In the genomic region with DNA sequence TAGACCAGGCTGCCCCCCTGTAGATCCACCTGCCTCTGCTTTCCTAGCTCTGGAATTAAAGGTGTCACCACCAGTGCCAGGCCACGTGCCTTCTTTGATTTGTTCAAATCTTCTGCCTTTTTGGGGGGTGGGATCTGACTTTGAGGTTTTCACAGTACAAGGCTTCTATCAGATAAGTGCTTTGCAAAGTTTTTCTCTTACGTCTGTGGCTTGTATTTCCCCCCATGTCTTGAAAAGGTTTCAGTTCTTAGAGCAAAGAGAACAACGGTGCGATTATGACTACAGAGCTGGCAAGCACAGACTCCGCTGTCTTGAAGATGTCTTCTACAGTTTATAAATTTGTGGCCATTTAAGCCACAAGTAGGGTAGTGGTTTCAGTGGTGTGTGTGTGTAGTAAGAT, we compare ENCODE assay signal across 25 mouse cellular contexts. TPM values are rescaled to one million over a fixed set of nuclear protein-coding genes. Genes with fewer than 3 reads are reported as not detected.
A peak's percentile ranks its signal among the peaks of the same experiment; 100 is the strongest.
DNase-seq lines count a peak whose midpoint lies in the region; ATAC-seq and TF ChIP-seq lines count a peak whose summit lies in the region.
"Had no signal": no experiment of that assay in that cellular context is flagged by ENCODE, and none has a peak within 500 bp of the region (broad histone marks: within the 10 kb centered on the region; RNA-seq: fewer than 3 reads in every experiment).

No protein-coding gene starts in this region.

- H3K27me3 ChIP-seq in thymus, adult 2 months (ENCODE audit: control insufficient read depth, insufficient read depth, low read length): no peaks in the 10 kb centered on the region
- H3K27me3 ChIP-seq: heart, embryonic 12.5 days; heart, embryonic 15.5 days; hindbrain, embryonic 13.5 days; intestine, embryonic 15.5 days had no signal

- 5% methylated on average over 5 of the region's 5 CpGs for WGBS in thymus, adult 2 months

- no peak overlapping the region for H3K4me3 ChIP-seq in thymus, adult 2 months (ENCODE audit: control insufficient read depth, insufficient read depth, low read length)
- H3K4me3 ChIP-seq: forebrain, embryonic 10.5 days; heart, embryonic 12.5 days; heart, embryonic 15.5 days; hindbrain, embryonic 10.5 days; hindbrain, embryonic 13.5 days; intestine, embryonic 15.5 days had no signal

- intact Hi-C loops in left cerebral cortex, postnatal 14 days (cut with DNase I): no loop called here

- peak; percentile 25 for DNase-seq in thymus, adult 2 months
- DNase-seq in thymus, adult 18-20 months: no peak
- peak; percentile 79 for DNase-seq in induced T-regulatory cell, adult 2 months (ENCODE audit: low read depth)
- DNase-seq in thymus, postnatal 14 days: peak; percentile 34
- no peak for DNase-seq in left cerebral cortex, postnatal 14 days (ENCODE audit: low spot score in 2 of 2)
- DNase-seq in right cerebral cortex, adult 18-20 months: no peak
- DNase-seq in cerebellum, adult 9-11 months: no peak
- DNase-seq: adrenal gland, adult 2 months; adrenal gland, postnatal 25 days; cerebellum, adult 11-12 months; cerebellum, adult 8-10 months; cerebellum, postnatal 14 days; gastrocnemius, postnatal 25 days; heart, adult 18-20 months; heart, postnatal 10 days; heart, postnatal 36 days had no signal

- peak overlapping the region; percentile 12; the same call in 1 of the 2 replicates for H3K27ac ChIP-seq in thymus, adult 2 months (ENCODE audit: control insufficient read depth, insufficient read depth, low read length)
- H3K27ac ChIP-seq: forebrain, embryonic 10.5 days; heart, embryonic 15.5 days; hindbrain, embryonic 10.5 days; hindbrain, embryonic 13.5 days; hindbrain, postnatal 0 days; intestine, embryonic 15.5 days had no signal

- H3K36me3 ChIP-seq in thymus, adult 2 months (ENCODE audit: control insufficient read depth, insufficient read depth, low read length): no peaks in the 10 kb centered on the region

- H3K4me1 ChIP-seq in thymus, adult 2 months (replicated peaks; ENCODE audit: control insufficient read depth, insufficient read depth, low read length): peaks cover 27% of the 10 kb centered on the region
- H3K4me1 ChIP-seq: forebrain, embryonic 10.5 days; hindbrain, embryonic 10.5 days; hindbrain, embryonic 13.5 days; intestine, embryonic 15.5 days had no signal

- peak; percentile 22 for ATAC-seq in CD4-positive, CD25-positive, alpha-beta regulatory T cell, adult 4 months
- ATAC-seq: forebrain, embryonic 14.5 days; hindbrain, postnatal 0 days; intestine, embryonic 15.5 days had no signal

- no peak for TF ChIP-seq CTCF in thymus, adult 2 months (IDR thresholded peaks at IDR 0.05; ENCODE audit: borderline replicate concordance, control insufficient read depth, extremely low read depth, insufficient read depth, low read length, poor library complexity)

- TF ChIP-seq POLR2A in thymus, adult 2 months (IDR thresholded peaks at IDR 0.05; ENCODE audit: control insufficient read depth, extremely low read depth, insufficient read depth, low read length, poor library complexity): no peak

RNA-seq across cellular contexts. Expression of a gene that starts 13.8 kb away (rescaled TPM):
- polyA plus RNA-seq in thymus, adult 2 months (2012; rRNA removed): 44.6 and 45.4 TPM in 2 replicates
- 10 to 100 TPM; 23.8 to 25.2 TPM for polyA plus RNA-seq in CD4-positive, CD25-positive, alpha-beta regulatory T cell, adult 4 months (2017; shearing (Covaris generic))
- 10 to 100 TPM; 30.0 to 30.7 TPM for total RNA-seq in left cerebral cortex, postnatal 14 days (2021)

RNA-seq across cellular contexts. Expression of a gene that starts 29.8 kb away (rescaled TPM):
- polyA plus RNA-seq in thymus, adult 2 months (2012; rRNA removed): 29.3 and 34.4 TPM in 2 replicates
- 10 to 100 TPM; 20.2 to 23.1 TPM for polyA plus RNA-seq in CD4-positive, CD25-positive, alpha-beta regulatory T cell, adult 4 months (2017; shearing (Covaris generic))
- 1 to 10 TPM; 4.4 to 4.5 TPM for total RNA-seq in left cerebral cortex, postnatal 14 days (2021)

RNA-seq across cellular contexts. Expression of a gene that starts 29.9 kb away (rescaled TPM):
- 30.2 and 30.8 TPM in 2 replicates for polyA plus RNA-seq in thymus, adult 2 months (2012; rRNA removed)
- polyA plus RNA-seq in CD4-positive, CD25-positive, alpha-beta regulatory T cell, adult 4 months (2017; shearing (Covaris generic)): 10 to 100 TPM in 1 of 2 experiments, 1 to 10 TPM in 1; 9.4 to 11.9 TPM
- 10 to 100 TPM; 14.3 to 17.4 TPM for total RNA-seq in left cerebral cortex, postnatal 14 days (2021)

RNA-seq across cellular contexts. Expression of a gene that starts 50.3 kb away (rescaled TPM):
- polyA plus RNA-seq in thymus, adult 2 months (2012; rRNA removed): 42.5 and 43.9 TPM in 2 replicates
- 10 to 100 TPM; 41.1 to 62.2 TPM for polyA plus RNA-seq in CD4-positive, CD25-positive, alpha-beta regulatory T cell, adult 4 months (2017; shearing (Covaris generic))
- total RNA-seq in left cerebral cortex, postnatal 14 days (2021): 100 to 1,000 TPM; 118 to 120 TPM

Comparison
In these comparisons a context has a peak if more than half of its experiments do, and no peak if none do; other contexts are left out.
1. DNase-seq: peak in thymus, adult 2 months (single experiment), induced T-regulatory cell, adult 2 months (single experiment) and thymus, postnatal 14 days (single experiment); none in thymus, adult 18-20 months (0 of 2), left cerebral cortex, postnatal 14 days (0 of 2), right cerebral cortex, adult 18-20 months (single experiment) and cerebellum, adult 9-11 months (single experiment).